22 mouse cellular contexts compared by ENCODE assay signal in genomic region chr8:26588841-26589240, GRCm38 (mm10).
A peak's percentile ranks its signal among the peaks of the same experiment; 100 is the strongest.
DNase-seq lines count a peak whose midpoint lies in the region; ATAC-seq and TF ChIP-seq lines count a peak whose summit lies in the region.
"Had no signal": no experiment of that assay in that cellular context is flagged by ENCODE, and none has a peak within 500 bp of the region (broad histone marks: within the 10 kb centered on the region; RNA-seq: fewer than 3 reads in every experiment).

No protein-coding gene starts in this region.

- TF ChIP-seq CTCF in hindbrain, postnatal 0 days (IDR thresholded peaks at IDR 0.05; ENCODE audit: low read depth), result no peak; the same call in 1 of the 2 replicates
- no peak for TF ChIP-seq CTCF in layer of hippocampus, adult 2 months (conservative IDR thresholded peaks at IDR 0.05)

- no peaks in the 10 kb centered on the region for H3K4me1 ChIP-seq in hindbrain, postnatal 0 days (ENCODE audit: insufficient read depth, low read length)
- H3K4me1 ChIP-seq in hindbrain, embryonic 11.5 days (replicated peaks; ENCODE audit: control insufficient read depth, insufficient read depth, low read length), result no peaks in the 10 kb centered on the region
- no peaks in the 10 kb centered on the region for H3K4me1 ChIP-seq in heart, embryonic 10.5 days
- H3K4me1 ChIP-seq: embryonic facial prominence, embryonic 15.5 days; liver, embryonic 15.5 days; lung, embryonic 15.5 days had no signal

- H3K4me2 ChIP-seq in hindbrain, postnatal 0 days (ENCODE audit: low read depth, low read length), result no peak overlapping the region
- H3K4me2 ChIP-seq in hindbrain, embryonic 11.5 days (replicated peaks; ENCODE audit: low read depth, low read length), result no peak overlapping the region
- H3K4me2 ChIP-seq: embryonic facial prominence, embryonic 15.5 days; liver, embryonic 15.5 days; lung, embryonic 15.5 days; neural tube, embryonic 15.5 days had no signal

- no peaks in the 10 kb centered on the region for H3K36me3 ChIP-seq in hindbrain, postnatal 0 days (ENCODE audit: insufficient read depth, low read length)
- H3K36me3 ChIP-seq in hindbrain, embryonic 11.5 days (ENCODE audit: control insufficient read depth, insufficient read depth, low read length), result no peaks in the 10 kb centered on the region
- no peaks in the 10 kb centered on the region for H3K36me3 ChIP-seq in heart, embryonic 10.5 days
- H3K36me3 ChIP-seq: embryonic facial prominence, embryonic 15.5 days; limb, embryonic 10.5 days; liver, embryonic 15.5 days; lung, embryonic 15.5 days; neural tube, embryonic 15.5 days had no signal

- H3K4me3 ChIP-seq in hindbrain, postnatal 0 days (ENCODE audit: low read length), result no peak overlapping the region
- H3K4me3 ChIP-seq in hindbrain, embryonic 11.5 days (ENCODE audit: low read depth, low read length), result no peak overlapping the region
- no peak overlapping the region for H3K4me3 ChIP-seq in layer of hippocampus, adult 2 months
- H3K4me3 ChIP-seq in heart, embryonic 10.5 days, result no peak overlapping the region
- H3K4me3 ChIP-seq: embryonic facial prominence, embryonic 15.5 days; limb, embryonic 10.5 days; liver, embryonic 15.5 days; lung, embryonic 15.5 days; neural tube, embryonic 15.5 days had no signal

- H3K9me3 ChIP-seq in hindbrain, postnatal 0 days (ENCODE audit: low read length), result no peaks in the 10 kb centered on the region
- no peaks in the 10 kb centered on the region for H3K9me3 ChIP-seq in hindbrain, embryonic 11.5 days (ENCODE audit: control insufficient read depth, low read length)
- H3K9me3 ChIP-seq in heart, embryonic 10.5 days, result no peaks in the 10 kb centered on the region
- H3K9me3 ChIP-seq: embryonic facial prominence, embryonic 15.5 days; limb, embryonic 10.5 days; liver, embryonic 15.5 days; lung, embryonic 15.5 days; neural tube, embryonic 15.5 days had no signal

- peak; percentile 62 for DNase-seq in hindbrain, postnatal 0 days (ENCODE audit: low spot score)
- DNase-seq in hindbrain, embryonic 11.5 days (ENCODE audit: low spot score), result no peak
- peak; percentile 88 for DNase-seq in brain, adult 2 months (ENCODE audit: low read depth, low spot score)
- DNase-seq in cerebellum, adult 11 months, result peak; percentile 48
- DNase-seq in cerebellum, adult 9-11 months, result peak; percentile 81
- no peak for DNase-seq in frontal cortex, postnatal 10 days (ENCODE audit: low spot score in 2 of 2)
- no peak for DNase-seq in layer of hippocampus, adult 2 months (ENCODE audit: low spot score in 2 of 2)
- no peak for DNase-seq in heart, embryonic 10.5 days (ENCODE audit: low spot score)
- DNase-seq: adrenal gland, postnatal 25 days; gastrocnemius, postnatal 36 days; heart, postnatal 4 days; kidney, adult 11 months; liver; lung, postnatal 4 days; thymus, adult 2 months had no signal

- WGBS in hindbrain, postnatal 0 days, result 45% methylated on average over 1 of the region's 1 CpGs
- WGBS in hindbrain, embryonic 11.5 days, result 70% methylated on average over 1 of the region's 1 CpGs
- WGBS in heart, embryonic 10.5 days, result 77% methylated on average over 1 of the region's 1 CpGs

- H3K27me3 ChIP-seq in hindbrain, postnatal 0 days (ENCODE audit: insufficient read depth, low read length), result no peaks in the 10 kb centered on the region
- H3K27me3 ChIP-seq in hindbrain, embryonic 11.5 days (ENCODE audit: control insufficient read depth, insufficient read depth, low read length), result 0 out of 2 replicates have a peak, but pooled peaks cover 2% of the 10 kb centered on the region
- H3K27me3 ChIP-seq in heart, embryonic 10.5 days (ENCODE audit: insufficient read depth, poor library complexity, severe bottlenecking), result no peaks in the 10 kb centered on the region
- H3K27me3 ChIP-seq: embryonic facial prominence, embryonic 15.5 days; liver, embryonic 15.5 days; lung, embryonic 15.5 days; neural tube, embryonic 15.5 days had no signal

- H3K9ac ChIP-seq in hindbrain, postnatal 0 days (replicated peaks; ENCODE audit: low read length), result no peak overlapping the region
- H3K9ac ChIP-seq in hindbrain, embryonic 11.5 days (ENCODE audit: low read depth, low read length), result no peak overlapping the region
- H3K9ac ChIP-seq: embryonic facial prominence, embryonic 15.5 days; liver, embryonic 15.5 days; lung, embryonic 15.5 days; neural tube, embryonic 15.5 days had no signal

- peak; percentile 43; the same call in 1 of the 2 replicates for ATAC-seq in hindbrain, postnatal 0 days
- ATAC-seq in hindbrain, embryonic 11.5 days (ENCODE audit: low FRiP score), result no peak

- no peak overlapping the region for H3K27ac ChIP-seq in hindbrain, postnatal 0 days
- no peak overlapping the region for H3K27ac ChIP-seq in hindbrain, embryonic 11.5 days (ENCODE audit: low read depth, low read length)
- no peak overlapping the region for H3K27ac ChIP-seq in layer of hippocampus, adult 2 months
- no peak overlapping the region for H3K27ac ChIP-seq in heart, embryonic 10.5 days
- H3K27ac ChIP-seq: embryonic facial prominence, embryonic 15.5 days; kidney, postnatal 0 days; limb, embryonic 10.5 days; liver, embryonic 15.5 days; lung, embryonic 15.5 days; neural tube, embryonic 15.5 days; stomach, postnatal 0 days had no signal

Comparison
In these comparisons a context has a peak if more than half of its experiments do, and no peak if none do; other contexts are left out.
1. DNase-seq: peak in hindbrain, postnatal 0 days (single experiment), brain, adult 2 months (single experiment), cerebellum, adult 11 months (single experiment) and cerebellum, adult 9-11 months (single experiment); none in hindbrain, embryonic 11.5 days (single experiment), frontal cortex, postnatal 10 days (0 of 2), layer of hippocampus, adult 2 months (0 of 2) and heart, embryonic 10.5 days (single experiment).